Mouse (Mus musculus) kidney, adult 2 months (tissue): ENCODE results near the gene Lpcat1. TPM values are rescaled to one million over a fixed set of nuclear protein-coding genes. Genes with fewer than 3 reads are reported as not detected.

Source experiments
- DNase-seq: peaks from one replicate; pipeline ENCODE4 v3.0.0; 2021
- H3K27ac ChIP-seq: fragments of 200-500 bp; 2 replicates; pipeline ENCODE4 v1.5.1; 2012; ENCODE audit warnings: low read depth, low read length, control low read depth, inconsistent platforms; ENCODE audit not compliant: insufficient read depth
- H3K27me3 ChIP-seq: fragments of 200-500 bp; replicated peaks from 2 replicates; pipeline ENCODE4 v1.6.1; 2012; ENCODE audit warnings: mild to moderate bottlenecking, moderate library complexity, low read length, inconsistent platforms; ENCODE audit not compliant: control insufficient read depth, insufficient read depth
- H3K36me3 ChIP-seq: fragments of 200-500 bp; 2 replicates; pipeline ENCODE4 v1.6.1; 2012; ENCODE audit warnings: mild to moderate bottlenecking, moderate library complexity, low read length, inconsistent platforms; ENCODE audit not compliant: control insufficient read depth, insufficient read depth
- H3K4me1 ChIP-seq: fragments of 200-500 bp; 2 replicates; pipeline ENCODE4 v1.6.1; 2011; ENCODE audit warnings: low read length; ENCODE audit not compliant: control insufficient read depth, insufficient read depth
- H3K4me3 ChIP-seq: fragments of 200-500 bp; 2 replicates; pipeline ENCODE4 v1.5.1; 2011; ENCODE audit warnings: mild to moderate bottlenecking, low read depth, low read length, control low read depth; ENCODE audit not compliant: insufficient read depth
- CTCF ChIP-seq: fragments of 200-500 bp; conservative IDR thresholded peaks from 2 replicates; pipeline ENCODE4 v1.5.1; 2011; ENCODE audit warnings: low read depth, mild to moderate bottlenecking, control low read depth, low read length, moderate library complexity, mixed read lengths; ENCODE audit not compliant: insufficient read depth, insufficient read length
- POLR2A ChIP-seq: fragments of 200-500 bp; IDR thresholded peaks from one replicate; pipeline ENCODE4 v1.6.1; 2011; ENCODE audit warnings: low read depth, low read length, control low read depth
- WGBS: fragments of 180-500 bp; shearing (Covaris S2); methylation state at CpG from one replicate; pipeline ENCODE4 v1.1.7; 2018; 5-methylcytosine and 5-hydroxymethylcytosine counted together
- polyA plus RNA-seq: library from polyadenylated mRNA; depleted of rRNA; stranded (reverse); fragments of >200 nt; gene quantifications from 2 replicates; pipeline ENCODE4 v1.2.3, GENCODE M21; 2012

The Lpcat1 gene
- polyA plus RNA-seq, 1 experiment = 16.0 TPM

GRCm38 (mm10) chr13:73490564-73491170 is 23.7 kb downstream of the Lpcat1 start:
- Histone ChIP-seq H3K27me3 (no peaks in the 10 kb centered on the region), H3K4me3 (no peak overlapping the region), H3K36me3 (no peaks in the 10 kb centered on the region), H3K27ac (no peak overlapping the region), H3K4me1 (no peaks in the 10 kb centered on the region)
- no peak for DNase-seq
- TF ChIP-seq POLR2A (no peak), CTCF (no peak)
- 80% methylated on average over 8 of the region's 8 CpGs for WGBS

- 93% methylated on average over 4 of the region's 4 CpGs for WGBS
- H3K4me1 ChIP-seq = no peaks in the 10 kb centered on the region
- no peaks in the 10 kb centered on the region for H3K36me3 ChIP-seq
- TF ChIP-seq CTCF (no peak), POLR2A (no peak)
- H3K4me3 ChIP-seq = no peak overlapping the region
- no peak for DNase-seq
- no peak overlapping the region for H3K27ac ChIP-seq
- no peaks in the 10 kb centered on the region for H3K27me3 ChIP-seq
These were observed 26.2 kb downstream of the Lpcat1 start for GRCm38 (mm10) chr13:73493183-73493582.

- H3K4me3 ChIP-seq = no peak overlapping the region
- H3K27me3 ChIP-seq = no peaks in the 10 kb centered on the region
- H3K27ac ChIP-seq = no peak overlapping the region
- TF ChIP-seq CTCF = no peak
- no peak for TF ChIP-seq POLR2A
- 95% methylated on average over 9 of the region's 9 CpGs for WGBS
- no peaks in the 10 kb centered on the region for H3K4me1 ChIP-seq
- no peaks in the 10 kb centered on the region for H3K36me3 ChIP-seq
- DNase-seq = no peak
These were observed 27.5 kb downstream of the Lpcat1 start for GRCm38 (mm10) chr13:73494528-73494927.

GRCm38 (mm10) chr13:73496137-73496536 is 29.1 kb downstream of the Lpcat1 start:
- WGBS = 58% methylated on average over 2 of the region's 2 CpGs
- no peak overlapping the region for H3K4me3 ChIP-seq
- no peak for DNase-seq
- no peaks in the 10 kb centered on the region for H3K36me3 ChIP-seq
- no peaks in the 10 kb centered on the region for H3K27me3 ChIP-seq
- no peak for TF ChIP-seq POLR2A
- TF ChIP-seq CTCF = no peak
- no peaks in the 10 kb centered on the region for H3K4me1 ChIP-seq
- H3K27ac ChIP-seq = no peak overlapping the region

GRCm38 (mm10) chr13:73499893-73500604 is 33.1 kb downstream of the Lpcat1 start:
- Histone ChIP-seq H3K4me1 (no peaks in the 10 kb centered on the region), H3K27ac (peak overlapping the region; percentile 29; the same call in 1 of the 2 replicates), H3K36me3 (no peaks in the 10 kb centered on the region), H3K27me3 (no peaks in the 10 kb centered on the region), H3K4me3 (no peak overlapping the region)
- DNase-seq = peak; percentile 51
- TF ChIP-seq CTCF (no peak), POLR2A (no peak)
- WGBS = 73% methylated on average over 6 of the region's 6 CpGs

- DNase-seq = no peak
- TF ChIP-seq CTCF = peak; percentile 41
- no peak for TF ChIP-seq POLR2A
- 48% methylated on average over 2 of the region's 2 CpGs for WGBS
- H3K4me1 ChIP-seq = no peaks in the 10 kb centered on the region
- H3K4me3 ChIP-seq = no peak overlapping the region
- no peaks in the 10 kb centered on the region for H3K27me3 ChIP-seq
- no peak overlapping the region for H3K27ac ChIP-seq
- H3K36me3 ChIP-seq = no peaks in the 10 kb centered on the region
These were observed 35.7 kb downstream of the Lpcat1 start for GRCm38 (mm10) chr13:73502719-73503118.

GRCm38 (mm10) chr13:73505686-73506467 is 38.9 kb downstream of the Lpcat1 start:
- Histone ChIP-seq H3K27ac (no peak overlapping the region), H3K4me3 (no peak overlapping the region), H3K4me1 (no peaks in the 10 kb centered on the region), H3K36me3 (no peaks in the 10 kb centered on the region), H3K27me3 (no peaks in the 10 kb centered on the region)
- peak; percentile 82 for DNase-seq
- TF ChIP-seq POLR2A (no peak), CTCF (peak; percentile 88)
- WGBS = 52% methylated on average over 7 of the region's 7 CpGs
